ENCODE assay signal across 9 mouse cellular contexts in the genomic region with DNA sequence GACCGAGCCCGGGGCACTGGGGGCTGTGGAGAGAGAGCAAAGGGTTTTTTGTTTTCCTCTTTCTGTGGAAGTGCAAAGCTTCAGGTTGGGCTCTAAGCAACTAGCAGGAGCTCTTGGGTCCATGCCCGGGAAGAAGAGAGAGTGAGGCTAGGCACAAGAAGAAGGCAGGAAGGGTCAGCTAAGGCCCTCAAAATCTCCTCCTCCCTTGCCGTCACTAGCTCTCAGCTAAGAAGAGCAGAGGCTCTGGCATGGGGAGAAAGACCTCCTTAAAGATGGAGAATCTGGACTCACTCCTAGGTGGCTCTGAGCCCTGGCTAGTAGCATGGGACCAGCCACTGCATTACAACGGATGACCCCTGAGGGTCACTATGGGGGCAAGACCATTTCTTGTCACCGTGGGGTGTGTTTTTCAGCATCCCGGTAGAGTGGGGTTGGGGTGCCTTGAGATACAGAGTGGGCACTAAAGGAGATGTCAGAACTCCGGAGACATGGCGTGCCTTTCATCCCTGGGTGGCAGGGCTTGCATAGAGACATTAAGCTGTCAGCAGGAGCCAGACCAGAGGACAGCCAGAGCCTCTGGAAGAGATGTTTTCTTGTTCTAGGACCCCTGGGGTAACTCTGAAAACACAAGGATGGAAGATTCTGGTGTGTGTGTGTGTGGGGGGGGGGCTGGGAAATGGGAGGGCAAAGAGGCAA. TPM values are rescaled to one million over a fixed set of nuclear protein-coding genes. Genes with fewer than 3 reads are reported as not detected.
DNase-seq lines count a peak whose midpoint lies in the region; ATAC-seq and TF ChIP-seq lines count a peak whose summit lies in the region.
"Had no signal": no experiment of that assay in that cellular context is flagged by ENCODE, and none has a peak within 500 bp of the region (broad histone marks: within the 10 kb centered on the region; RNA-seq: fewer than 3 reads in every experiment).

No protein-coding gene starts in this region.

- no peaks in the 10 kb centered on the region for H3K27me3 ChIP-seq in kidney, postnatal 0 days (ENCODE audit: insufficient read depth, low read length)
- no peaks in the 10 kb centered on the region for H3K27me3 ChIP-seq in neural tube, embryonic 15.5 days (replicated peaks)

- no peak for ATAC-seq in kidney, postnatal 0 days (replicated peaks; ENCODE audit: low FRiP score, low read depth)
- ATAC-seq in neural tube, embryonic 15.5 days (ENCODE audit: low FRiP score): no peak
- ATAC-seq in activated CD4-positive, CD25-positive, alpha-beta regulatory T cell, adult 4 months: no peak
- no peak for ATAC-seq in erythroid progenitor cell, adult 5-6 weeks (replicated peaks; ENCODE audit: low FRiP score, poor library complexity, severe bottlenecking)

- H3K4me1 ChIP-seq in kidney, postnatal 0 days (replicated peaks; ENCODE audit: insufficient read depth, low read length): peaks cover 7% of the 10 kb centered on the region
- peaks cover 23% of the 10 kb centered on the region for H3K4me1 ChIP-seq in neural tube, embryonic 15.5 days

- peak overlapping the region; percentile 81 for H3K27ac ChIP-seq in kidney, postnatal 0 days
- peak overlapping the region; percentile 30; the same call in 1 of the 2 replicates for H3K27ac ChIP-seq in neural tube, embryonic 15.5 days (replicated peaks)

- no peak for TF ChIP-seq CTCF in kidney, postnatal 0 days (IDR thresholded peaks at IDR 0.05; ENCODE audit: low read depth)

- no peaks in the 10 kb centered on the region for H3K9me3 ChIP-seq in kidney, postnatal 0 days (replicated peaks; ENCODE audit: low read length)
- no peaks in the 10 kb centered on the region for H3K9me3 ChIP-seq in neural tube, embryonic 15.5 days (replicated peaks)

- intact Hi-C loops in heart, postnatal 25 days (cut with DNase I): no loop called here

- WGBS in kidney, postnatal 0 days: 42% methylated on average over 9 of the region's 9 CpGs
- WGBS in neural tube, embryonic 15.5 days: 47% methylated on average over 9 of the region's 9 CpGs

- no peak overlapping the region for H3K9ac ChIP-seq in kidney, postnatal 0 days (ENCODE audit: low read depth, low read length)
- H3K9ac ChIP-seq in neural tube, embryonic 15.5 days (replicated peaks): no peak overlapping the region

- H3K4me2 ChIP-seq in kidney, postnatal 0 days (ENCODE audit: low read length): no peak overlapping the region
- H3K4me2 ChIP-seq in neural tube, embryonic 15.5 days: no peak overlapping the region

- H3K4me3 ChIP-seq in kidney, postnatal 0 days (replicated peaks; ENCODE audit: low read depth, low read length): no peak overlapping the region
- no peak overlapping the region for H3K4me3 ChIP-seq in neural tube, embryonic 15.5 days (replicated peaks)

- peak; percentile 96 for DNase-seq in heart, adult 11 months
- no peak for DNase-seq in heart, postnatal 25 days (ENCODE audit: low spot score)
- peak; percentile 32 for DNase-seq in urinary bladder, postnatal 14 days (ENCODE audit: low spot score)
- DNase-seq in urinary bladder, postnatal 10 days (ENCODE audit: low spot score): no peak
- peak; percentile 22 for DNase-seq in kidney, postnatal 0 days (ENCODE audit: low spot score)

- no peaks in the 10 kb centered on the region for H3K36me3 ChIP-seq in kidney, postnatal 0 days (ENCODE audit: insufficient read depth, low read length)
- no peaks in the 10 kb centered on the region for H3K36me3 ChIP-seq in neural tube, embryonic 15.5 days
- H3K36me3 ChIP-seq: G1E had no signal

RNA-seq across cellular contexts. Expression of a gene that starts 54.8 kb away (rescaled TPM):
- 10 to 100 TPM; 12.5 to 17.7 TPM for total RNA-seq in heart, postnatal 25 days (2021)
- 48.5 and 52.3 TPM in 2 replicates for polyA plus RNA-seq in kidney, postnatal 0 days (2015; fragmentation: Nextera tagmentation; extraction: Ambion mirVana)
- polyA plus RNA-seq in neural tube, embryonic 15.5 days (2015; fragmentation: Nextera tagmentation; extraction: Ambion mirVana): 58.1 and 58.6 TPM in 2 replicates
- polyA plus RNA-seq in activated CD4-positive, CD25-positive, alpha-beta regulatory T cell, adult 4 months (2017; shearing (Covaris generic)): 1 to 10 TPM; 2.4 to 2.5 TPM
- total RNA-seq in erythroid progenitor cell, adult 5-6 weeks (2015; ENCODE audit: low replicate concordance): 18.0 and 19.8 TPM in 2 replicates
- 31.3 and 33.8 TPM in 2 replicates for total RNA-seq in erythroid progenitor cell, adult 5-6 weeks (2017; ENCODE audit: low replicate concordance)

Comparison
In these comparisons a context has a peak if more than half of its experiments do, and no peak if none do; other contexts are left out.
1. DNase-seq: peak in heart, adult 11 months (single experiment), urinary bladder, postnatal 14 days (single experiment) and kidney, postnatal 0 days (single experiment); none in heart, postnatal 25 days (single experiment) and urinary bladder, postnatal 10 days (single experiment).
2. RNA of a gene that starts 54.8 kb away (polyA plus RNA-seq): 58.1 to 58.6 TPM in neural tube, embryonic 15.5 days and 48.5 to 52.3 TPM in kidney, postnatal 0 days; 2.4 to 2.5 TPM in activated CD4-positive, CD25-positive, alpha-beta regulatory T cell, adult 4 months; every median in the first group is over 10 times any median in the second.